Mouse (Mus musculus) adrenal gland, postnatal 4 days (tissue): ENCODE data around the gene B2m. TPM values are rescaled to one million over a fixed set of nuclear protein-coding genes. Genes with fewer than 3 reads are reported as not detected.

Experiments used
- DNase-seq, 2 experiments: peaks; one replicate each; pipeline ENCODE4 v3.0.0; 2021 to 2022; ENCODE audit warnings: low spot score in 2 of 2, mixed read lengths in 2 of 2
- total RNA-seq, 2 experiments: library from RNA; stranded (reverse); gene quantifications; 2 replicates each; pipeline ENCODE4 v1.2.3; 2021

The B2m gene
- total RNA-seq, 2 experiments from 2014 or later, result 290 to 339 TPM

DNA sequence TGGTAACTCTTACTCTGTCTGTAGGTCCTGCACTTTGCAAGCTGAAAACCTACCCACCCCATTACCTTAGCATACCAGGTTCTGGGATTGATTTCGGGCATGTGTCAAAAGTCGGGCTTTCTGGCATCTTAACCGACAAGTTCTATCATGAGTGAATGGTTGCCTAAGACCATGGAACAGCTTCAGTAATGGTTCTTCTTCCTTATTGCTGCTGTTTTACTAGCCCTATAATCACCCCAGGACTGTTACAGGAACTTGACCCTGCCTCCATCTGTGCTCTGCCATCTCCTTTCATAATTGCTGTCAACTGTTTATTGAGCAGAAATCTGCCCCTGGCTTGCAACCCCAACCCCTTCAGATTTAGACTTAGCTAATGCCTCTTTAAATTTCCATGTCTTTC, 39.3 kb downstream of the B2m start:
- no peak for DNase-seq

DNA sequence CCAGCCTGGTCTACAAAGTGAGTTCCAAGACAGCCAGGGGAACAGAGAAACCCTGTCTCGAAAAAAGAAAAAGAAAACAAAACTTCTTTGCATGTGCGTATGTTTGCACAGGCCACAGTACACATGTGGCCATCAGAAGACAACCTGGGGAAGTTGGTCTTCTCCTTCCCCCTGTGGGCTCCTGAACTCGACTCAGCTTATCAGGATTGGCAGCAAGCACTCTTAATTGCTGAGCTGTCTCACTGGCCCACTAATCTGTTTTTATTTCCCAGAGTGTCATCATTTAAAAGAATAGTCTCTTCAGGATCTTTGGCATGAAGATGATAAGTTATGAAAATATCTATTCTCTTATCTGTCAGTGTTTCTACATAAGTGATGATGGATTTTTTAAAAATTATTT, 44.4 kb downstream of the B2m start:
- DNase-seq, result no peak

DNA sequence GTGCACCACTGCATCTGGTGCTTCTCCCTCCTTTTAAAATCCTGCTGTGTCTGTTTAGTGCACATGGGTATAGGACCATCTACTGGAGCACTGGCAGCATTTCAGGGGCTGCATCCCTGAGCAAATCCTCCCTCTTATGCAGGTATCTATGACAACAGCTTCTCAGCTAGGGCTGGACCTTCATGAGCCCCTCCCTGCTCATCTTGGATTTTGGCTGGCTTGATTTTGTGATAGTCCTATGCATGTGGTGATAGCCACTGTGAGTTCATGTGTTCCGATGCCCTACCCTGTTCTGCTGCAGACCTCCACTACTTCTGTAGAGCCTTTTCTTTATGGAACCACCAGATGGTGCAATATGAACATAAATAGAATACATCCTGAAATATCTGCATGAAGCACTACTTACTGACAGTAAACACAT, 47.0 kb downstream of the B2m start:
- no peak for DNase-seq

DNA sequence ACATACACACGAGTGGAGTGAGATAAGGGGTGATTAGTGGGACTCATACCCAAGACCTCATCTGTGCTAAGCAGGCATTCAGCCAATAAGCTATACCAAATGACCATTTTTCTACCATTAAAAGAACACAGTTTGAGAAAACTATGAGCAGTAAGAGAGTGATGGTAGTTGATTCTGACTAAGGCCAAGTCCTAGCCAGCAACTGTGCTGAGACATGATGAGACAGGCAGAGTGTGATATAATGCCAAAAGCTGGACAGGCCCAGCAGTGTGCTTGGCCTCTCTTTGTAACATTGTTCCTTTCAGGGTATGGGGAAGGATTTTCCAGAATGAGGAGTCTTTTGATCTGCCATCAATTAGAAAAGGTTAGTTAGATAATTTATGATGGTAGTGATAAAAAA, 54.0 kb downstream of the B2m start:
- DNase-seq, result no peak

Other genes with a start within 250 kb of the B2m start
- 10 to 100 TPM; 51.5 to 55.0 TPM for gene Ctdspl2, start 191.7 kb upstream of the B2m start, total RNA-seq
- under 1 TPM in 1 of 2 experiments, not detected in 1; 0.17 TPM for gene Mageb3, start 191.6 kb upstream of the B2m start, total RNA-seq
- gene Eif3j1, start 119.1 kb upstream of the B2m start, total RNA-seq, result 10 to 100 TPM; 20.9 to 22.9 TPM
- gene Spg11, start 29.3 kb upstream of the B2m start, total RNA-seq, result 10 to 100 TPM; 19.5 to 22.3 TPM
- gene Trim69, start 13.0 kb downstream of the B2m start, total RNA-seq, result not detected
- under 1 TPM in 1 of 2 experiments, not detected in 1; 0.45 TPM for gene Patl2, start 38.5 kb downstream of the B2m start, total RNA-seq
- not detected for gene Terb2, start 38.6 kb downstream of the B2m start, total RNA-seq
- gene Sord, start 87.1 kb downstream of the B2m start, total RNA-seq, result 10 to 100 TPM; 61.4 to 77.3 TPM
- gene Duox2, start 150.8 kb downstream of the B2m start, total RNA-seq, result under 1 TPM; 0.08 to 0.17 TPM
- under 1 TPM in 1 of 2 experiments, not detected in 1; 0.20 TPM for gene Duoxa2, start 151.2 kb downstream of the B2m start, total RNA-seq
- under 1 TPM in 1 of 2 experiments, not detected in 1; 0.25 TPM for gene Duoxa1, start 166.0 kb downstream of the B2m start, total RNA-seq
- under 1 TPM in 1 of 2 experiments, not detected in 1; 0.06 TPM for gene Duox1, start 168.0 kb downstream of the B2m start, total RNA-seq
- gene Shf, start 221.5 kb downstream of the B2m start, total RNA-seq, result 10 to 100 TPM; 30.5 to 32.7 TPM